Mouse (Mus musculus) forebrain, embryonic 12.5 days (tissue): ENCODE data around the gene Trim11. TPM values are rescaled to one million over a fixed set of nuclear protein-coding genes. Genes with fewer than 3 reads are reported as not detected.

ENCODE experiments used
- ATAC-seq: fragments of 200-750 bp; cut with Nextera tagmentation; 2 replicates; pipeline ENCODE4 v1.8.0; 2017; ENCODE audit warnings: moderate TSS enrichment; ENCODE audit not compliant: low FRiP score
- H3K27ac ChIP-seq: fragments of 300-500 bp; sonication (generic); 2 replicates; pipeline ENCODE4 v1.5.1; 2016; ENCODE audit warnings: mild to moderate bottlenecking
- H3K27me3 ChIP-seq: fragments of 300-500 bp; sonication (generic); 2 replicates; pipeline ENCODE4 v1.6.1; 2016; ENCODE audit warnings: mild to moderate bottlenecking
- H3K36me3 ChIP-seq: fragments of 300-500 bp; sonication (generic); replicated peaks from 2 replicates; pipeline ENCODE4 v1.6.1; 2016; ENCODE audit warnings: mild to moderate bottlenecking
- H3K4me1 ChIP-seq: fragments of 300-500 bp; sonication (generic); 2 replicates; pipeline ENCODE4 v1.6.1; 2016
- H3K4me2 ChIP-seq: fragments of 300-500 bp; sonication (generic); 2 replicates; pipeline ENCODE4 v1.6.1; 2016; ENCODE audit warnings: mild to moderate bottlenecking, moderate library complexity
- H3K4me3 ChIP-seq: fragments of 300-500 bp; sonication (generic); replicated peaks from 2 replicates; pipeline ENCODE4 v1.5.1; 2016; ENCODE audit warnings: mild to moderate bottlenecking
- H3K9ac ChIP-seq: fragments of 300-500 bp; sonication (generic); 2 replicates; pipeline ENCODE4 v1.6.1; 2016; ENCODE audit warnings: mild to moderate bottlenecking
- H3K9me3 ChIP-seq: fragments of 300-500 bp; sonication (generic); 2 replicates; pipeline ENCODE4 v1.6.1; 2016
- WGBS: fragments of 180-500 bp; shearing (Covaris S2); methylation state at CpG from one replicate; pipeline ENCODE4 v1.1.7; 2016; 5-methylcytosine and 5-hydroxymethylcytosine counted together
- polyA plus RNA-seq: library from polyadenylated mRNA; unstranded; fragments of >200 nt; fragmentation: Nextera tagmentation; extraction: Ambion mirVana; gene quantifications from 2 replicates; pipeline ENCODE4 v1.2.1, GENCODE M21; 2016

The Trim11 gene
- polyA plus RNA-seq, 1 experiment from 2014 or later, result 20.9 TPM

- Histone ChIP-seq H3K27ac (no peak overlapping the region), H3K4me1 (peaks cover 8% of the 10 kb centered on the region), H3K27me3 (no peaks in the 10 kb centered on the region), H3K4me2 (no peak overlapping the region), H3K9me3 (no peaks in the 10 kb centered on the region), H3K36me3 (peaks cover 84% of the 10 kb centered on the region), H3K4me3 (no peak overlapping the region), H3K9ac (no peak overlapping the region)
- 91% methylated on average over 3 of the region's 3 CpGs for WGBS
- ATAC-seq, result no peak
Observed at GRCm38 (mm10) chr11:58985299-58985917, 7.5 kb downstream of the Trim11 start.

GRCm38 (mm10) chr11:58989166-58989565 lies 11.3 kb downstream of the Trim11 start:
- Histone ChIP-seq H3K4me1 (peaks cover 1% of the 10 kb centered on the region), H3K4me2 (no peak overlapping the region), H3K4me3 (no peak overlapping the region), H3K9me3 (no peaks in the 10 kb centered on the region), H3K36me3 (peaks cover 67% of the 10 kb centered on the region), H3K27ac (no peak overlapping the region), H3K9ac (no peak overlapping the region), H3K27me3 (peaks cover 14% of the 10 kb centered on the region)
- WGBS, result 97% methylated on average over 4 of the region's 4 CpGs
- ATAC-seq, result no peak

GRCm38 (mm10) chr11:58990141-58990540 lies 12.2 kb downstream of the Trim11 start:
- no peaks in the 10 kb centered on the region for H3K9me3 ChIP-seq
- H3K9ac ChIP-seq, result no peak overlapping the region
- no peak overlapping the region for H3K4me2 ChIP-seq
- H3K36me3 ChIP-seq, result peaks cover 57% of the 10 kb centered on the region
- peaks cover 10% of the 10 kb centered on the region for H3K4me1 ChIP-seq
- no peak overlapping the region for H3K4me3 ChIP-seq
- no peak overlapping the region for H3K27ac ChIP-seq
- peaks cover 22% of the 10 kb centered on the region for H3K27me3 ChIP-seq
- 89% methylated on average over 17 of the region's 17 CpGs for WGBS
- ATAC-seq, result no peak

GRCm38 (mm10) chr11:58990794-58991193 lies 12.9 kb downstream of the Trim11 start:
- WGBS, result 88% methylated on average over 9 of the region's 9 CpGs
- H3K9ac ChIP-seq, result no peak overlapping the region
- H3K27ac ChIP-seq, result no peak overlapping the region
- no peak for ATAC-seq
- no peak overlapping the region for H3K4me2 ChIP-seq
- no peak overlapping the region for H3K4me3 ChIP-seq
- H3K36me3 ChIP-seq, result peaks cover 51% of the 10 kb centered on the region
- no peaks in the 10 kb centered on the region for H3K9me3 ChIP-seq
- peaks cover 10% of the 10 kb centered on the region for H3K4me1 ChIP-seq
- H3K27me3 ChIP-seq, result peaks cover 29% of the 10 kb centered on the region

GRCm38 (mm10) chr11:58991911-58992310 lies 14.0 kb downstream of the Trim11 start:
- H3K4me3 ChIP-seq, result no peak overlapping the region
- H3K9ac ChIP-seq, result no peak overlapping the region
- no peak for ATAC-seq

GRCm38 (mm10) chr11:58993091-58993670 lies 15.3 kb downstream of the Trim11 start:
- peaks cover 27% of the 10 kb centered on the region for H3K36me3 ChIP-seq
- ATAC-seq, result no peak
- H3K4me3 ChIP-seq, result no peak overlapping the region
- H3K9me3 ChIP-seq, result no peaks in the 10 kb centered on the region
- peaks cover 45% of the 10 kb centered on the region for H3K27me3 ChIP-seq
- H3K4me2 ChIP-seq, result no peak overlapping the region
- H3K4me1 ChIP-seq, result peaks cover 10% of the 10 kb centered on the region
- WGBS, result 86% methylated on average over 6 of the region's 6 CpGs
- no peak overlapping the region for H3K9ac ChIP-seq
- H3K27ac ChIP-seq, result no peak overlapping the region

More at GRCm38 (mm10) chr11:58991911-58992310, 14.0 kb downstream of the Trim11 start:
- WGBS, result 82% methylated on average over 3 of the region's 3 CpGs
- Histone ChIP-seq H3K4me1 (peaks cover 10% of the 10 kb centered on the region), H3K27me3 (peaks cover 39% of the 10 kb centered on the region), H3K4me2 (no peak overlapping the region), H3K27ac (no peak overlapping the region), H3K36me3 (peaks cover 40% of the 10 kb centered on the region), H3K9me3 (no peaks in the 10 kb centered on the region)

DNA sequence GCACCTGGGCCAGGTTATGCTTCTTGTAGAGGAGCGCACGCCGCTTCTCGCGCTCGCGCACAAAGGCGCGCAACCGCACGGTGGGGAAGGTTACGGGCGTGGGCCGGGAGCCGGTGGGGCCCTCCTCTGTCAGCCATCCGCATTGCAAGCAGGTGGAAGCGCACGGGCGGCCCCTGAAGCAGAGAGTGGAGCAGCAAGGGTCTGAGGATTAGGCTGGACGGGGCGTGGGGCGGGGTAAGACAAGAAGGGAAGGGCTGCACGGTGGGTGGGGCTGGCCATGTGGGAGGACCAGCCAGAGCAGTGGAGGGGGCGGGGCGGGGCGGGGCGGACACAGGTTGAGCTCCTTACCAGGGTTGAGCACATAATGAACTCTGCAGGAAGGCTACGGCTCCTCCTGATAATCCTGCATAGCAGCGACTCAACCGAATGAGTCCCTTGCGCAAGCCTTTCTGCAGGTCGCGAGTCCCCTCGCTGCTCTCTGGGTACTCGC lies 16.5 kb downstream of the Trim11 start:
- WGBS, result under 1% methylated on average over 31 of the region's 35 CpGs
- H3K9me3 ChIP-seq, result no peaks in the 10 kb centered on the region
- peaks cover 45% of the 10 kb centered on the region for H3K27me3 ChIP-seq
- peak; percentile 72 for ATAC-seq
- H3K27ac ChIP-seq, result no peak overlapping the region
- H3K36me3 ChIP-seq, result peaks cover 15% of the 10 kb centered on the region
- peak overlapping the region; percentile 39 for H3K4me3 ChIP-seq
- H3K9ac ChIP-seq, result peak overlapping the region; percentile 48
- H3K4me1 ChIP-seq, result peaks cover 10% of the 10 kb centered on the region
- peak overlapping the region; percentile 67 for H3K4me2 ChIP-seq

DNA sequence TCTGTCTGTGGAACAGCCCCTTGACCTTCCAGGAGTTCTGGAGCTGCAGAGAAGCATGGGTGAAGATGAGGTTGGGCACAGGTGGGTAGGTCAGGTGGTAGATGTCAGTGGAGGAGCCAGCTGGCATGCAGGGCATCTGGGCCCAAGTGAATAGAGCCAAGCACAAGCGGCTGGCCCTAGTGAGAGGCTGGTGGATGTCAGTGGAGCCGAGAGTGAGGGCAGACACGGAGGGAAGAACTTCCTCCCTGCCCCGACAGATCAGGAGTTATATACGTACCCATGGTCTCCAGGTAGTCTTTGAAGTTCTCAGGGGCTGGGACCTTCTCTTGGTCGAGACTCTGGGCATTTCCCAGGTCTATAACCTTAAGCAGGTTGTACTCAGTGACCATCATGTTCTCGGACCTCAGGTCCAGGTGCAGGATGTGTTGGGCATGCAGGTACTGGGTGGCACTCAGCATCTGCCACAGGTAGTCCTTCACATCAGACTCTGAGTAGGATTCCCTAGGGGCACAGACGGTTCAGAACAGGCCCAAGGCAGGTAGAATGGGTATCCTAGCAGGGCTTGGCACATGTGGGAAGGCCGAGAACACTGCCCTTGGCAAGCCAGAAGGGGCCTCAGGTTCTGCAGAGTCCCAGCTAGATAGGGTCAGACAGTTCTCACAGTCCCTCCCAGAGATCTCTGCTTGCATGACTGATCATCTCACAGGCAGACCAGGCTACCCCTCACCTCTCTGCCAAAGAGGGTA lies 17.3 kb downstream of the Trim11 start:
- no peak overlapping the region for H3K27ac ChIP-seq
- no peaks in the 10 kb centered on the region for H3K9me3 ChIP-seq
- ATAC-seq, result no peak
- H3K9ac ChIP-seq, result no peak overlapping the region
- peaks cover 7% of the 10 kb centered on the region for H3K36me3 ChIP-seq
- WGBS, result 77% methylated on average over 9 of the region's 9 CpGs
- H3K4me1 ChIP-seq, result peaks cover 10% of the 10 kb centered on the region
- no peak overlapping the region for H3K4me2 ChIP-seq
- H3K4me3 ChIP-seq, result no peak overlapping the region
- peaks cover 45% of the 10 kb centered on the region for H3K27me3 ChIP-seq

GRCm38 (mm10) chr11:58995807-58996370 lies 18.0 kb downstream of the Trim11 start:
- peaks cover under 1% of the 10 kb centered on the region; the same call in 1 of the 2 replicates for H3K36me3 ChIP-seq
- no peak overlapping the region for H3K27ac ChIP-seq
- H3K4me2 ChIP-seq, result no peak overlapping the region
- no peak overlapping the region for H3K9ac ChIP-seq
- ATAC-seq, result no peak
- H3K4me1 ChIP-seq, result peaks cover 10% of the 10 kb centered on the region
- no peak overlapping the region for H3K4me3 ChIP-seq
- H3K27me3 ChIP-seq, result peaks cover 50% of the 10 kb centered on the region
- no peaks in the 10 kb centered on the region for H3K9me3 ChIP-seq
- WGBS, result 56% methylated on average over 12 of the region's 12 CpGs

GRCm38 (mm10) chr11:58997541-58997940 lies 19.6 kb downstream of the Trim11 start:
- ATAC-seq, result no peak
- no peak overlapping the region for H3K9ac ChIP-seq
- H3K9me3 ChIP-seq, result no peaks in the 10 kb centered on the region
- WGBS, result 87% methylated on average over 5 of the region's 5 CpGs
- H3K4me3 ChIP-seq, result no peak overlapping the region
- no peaks in the 10 kb centered on the region for H3K36me3 ChIP-seq
- peaks cover 51% of the 10 kb centered on the region for H3K27me3 ChIP-seq
- H3K27ac ChIP-seq, result no peak overlapping the region
- H3K4me2 ChIP-seq, result no peak overlapping the region
- peaks cover 10% of the 10 kb centered on the region for H3K4me1 ChIP-seq

- Histone ChIP-seq H3K9ac (no peak overlapping the region), H3K27ac (no peak overlapping the region), H3K36me3 (no peaks in the 10 kb centered on the region), H3K4me3 (no peak overlapping the region), H3K9me3 (no peaks in the 10 kb centered on the region), H3K27me3 (peaks cover 37% of the 10 kb centered on the region), H3K4me1 (peaks cover 9% of the 10 kb centered on the region), H3K4me2 (no peak overlapping the region)
- 68% methylated on average over 11 of the region's 11 CpGs for WGBS
- no peak for ATAC-seq
Observed at GRCm38 (mm10) chr11:58999158-58999557, 21.3 kb downstream of the Trim11 start.

GRCm38 (mm10) chr11:58999830-59000229 lies 21.9 kb downstream of the Trim11 start:
- H3K27me3 ChIP-seq, result peaks cover 32% of the 10 kb centered on the region
- no peak overlapping the region for H3K9ac ChIP-seq
- peaks cover 2% of the 10 kb centered on the region; the same call in 1 of the 2 replicates for H3K4me1 ChIP-seq
- H3K4me2 ChIP-seq, result no peak overlapping the region
- H3K36me3 ChIP-seq, result no peaks in the 10 kb centered on the region
- H3K27ac ChIP-seq, result no peak overlapping the region
- no peaks in the 10 kb centered on the region for H3K9me3 ChIP-seq
- 82% methylated on average over 6 of the region's 6 CpGs for WGBS
- no peak overlapping the region for H3K4me3 ChIP-seq
- no peak for ATAC-seq
